Mouse (Mus musculus) ES-E14 (cell line): ENCODE results near the gene Olfr156.

Experiments used
- MAFK ChIP-seq: IDR thresholded peaks from 2 replicates; pipeline ENCODE4 v1.6.1; 2014; ENCODE audit warnings: mild to moderate bottlenecking, low read depth, low read length, inconsistent platforms; ENCODE audit not compliant: insufficient read depth
- ZNF384 ChIP-seq: IDR thresholded peaks from 2 replicates; pipeline ENCODE4 v1.6.1; 2012; ENCODE audit warnings: low read depth, low read length, inconsistent platforms

DNA sequence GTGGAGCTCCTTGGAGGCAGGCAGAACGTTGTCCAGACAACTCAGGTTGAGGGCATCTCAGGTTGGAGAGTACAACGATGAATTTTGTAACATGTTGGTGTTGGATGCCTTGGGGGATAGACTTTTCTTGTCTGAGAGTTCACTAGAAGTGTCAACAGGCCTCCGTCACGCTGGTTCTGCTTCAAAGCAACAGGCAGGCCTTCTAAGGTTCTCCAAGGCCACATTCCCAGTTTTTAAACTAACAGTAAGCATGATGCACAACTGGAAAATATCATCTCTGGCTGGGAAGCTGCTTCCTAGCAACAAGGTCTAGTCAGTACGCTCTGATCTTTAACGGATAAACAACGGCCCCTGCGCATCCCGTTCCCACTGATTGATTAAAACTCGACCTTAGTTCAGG, 46.1 kb upstream of the Olfr156 start:
- TF ChIP-seq ZNF384 (no peak), MAFK (no peak)
